Mouse (Mus musculus) liver, adult 2 months (tissue): ENCODE results near the gene Tnni2.

Experiments used
- CTCF ChIP-seq: fragments of 200-500 bp; IDR thresholded peaks from 2 replicates; pipeline ENCODE4 v1.5.1; 2011; ENCODE audit warnings: low read depth, low read length, control low read depth
- POLR2A ChIP-seq: fragments of 200-500 bp; IDR thresholded peaks from 2 replicates; pipeline ENCODE4 v1.6.1; 2011; ENCODE audit warnings: low read length, control low read depth; ENCODE audit not compliant: insufficient read depth; ENCODE audit errors: extremely low read depth

- TF ChIP-seq CTCF, result no peak
- no peak for TF ChIP-seq POLR2A
These were observed 35.3 kb downstream of the Tnni2 start for GRCm38 (mm10) chr7:142476795-142477452.
